Mouse (Mus musculus): ENCODE measurements around the gene Olfr912.

DNA sequence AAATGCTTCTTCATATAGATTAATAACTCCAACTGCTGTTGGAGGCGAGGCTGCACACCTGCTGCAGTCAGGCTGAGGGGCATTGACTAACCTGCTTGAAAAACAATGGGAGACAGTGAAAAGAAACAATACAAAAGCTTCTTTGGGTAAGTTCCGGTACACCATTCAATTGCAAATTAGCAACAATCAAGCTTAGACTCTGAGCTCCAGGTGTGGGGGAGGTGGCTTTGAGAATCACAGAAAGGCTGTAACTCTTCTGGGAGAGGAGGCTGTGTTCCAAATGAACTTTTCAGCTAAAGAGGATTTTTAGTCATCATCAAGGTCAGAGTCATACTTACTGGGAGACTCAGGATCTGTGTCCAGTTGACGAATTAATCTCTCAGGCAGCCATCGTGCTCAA lies 52.4 kb downstream of the Olfr912 start:
- TF ChIP-seq POLR2A (IDR thresholded peaks at IDR 0.05; ENCODE audit: control insufficient read depth, low read depth, low read length) = no peak
- no peak for TF ChIP-seq CTCF (IDR thresholded peaks at IDR 0.05; ENCODE audit: control insufficient read depth, insufficient read depth, insufficient replicate concordance, low read depth, low read length)
